Mouse (Mus musculus) CH12.LX (cell line): ENCODE data around the gene Gstp2.
"Not testable (repeated sequence)": the region's sequence is repeated elsewhere in the genome, so short reads cannot be mapped to it uniquely, and the experiment has no call there.

Source experiments
- CHD1 ChIP-seq: IDR thresholded peaks from 2 replicates; pipeline ENCODE4 v1.6.1; 2012; ENCODE audit warnings: low read depth, low read length, improper control_type of control experiment, inconsistent platforms
- CTCF ChIP-seq, 2 experiments: IDR thresholded peaks in 1 of 2; conservative IDR thresholded peaks in 1 of 2; 2 replicates each; pipeline ENCODE4 v1.5.1; 2011 to 2012; ENCODE audit warnings: low read depth in 2 of 2, low read length in 2 of 2, improper control_type of control experiment in 1 of 2, inconsistent platforms in 1 of 2, mild to moderate bottlenecking in 1 of 2, moderate library complexity in 1 of 2
- ELF1 ChIP-seq: IDR thresholded peaks from 2 replicates; pipeline ENCODE4 v1.6.1; 2014; ENCODE audit warnings: low read depth, mild to moderate bottlenecking, inconsistent platforms, low read length, improper control_type of control experiment
- JUND ChIP-seq: conservative IDR thresholded peaks from 2 replicates; pipeline ENCODE4 v1.6.1; 2011; ENCODE audit warnings: low read depth, low read length, improper control_type of control experiment
- MAZ ChIP-seq: IDR thresholded peaks from 2 replicates; pipeline ENCODE4 v1.6.1; 2012; ENCODE audit warnings: low read depth, mild to moderate bottlenecking, inconsistent platforms, low read length, improper control_type of control experiment, moderate library complexity
- MEF2A ChIP-seq: IDR thresholded peaks from 2 replicates; pipeline ENCODE4 v1.6.1; 2014; ENCODE audit warnings: low read depth, mild to moderate bottlenecking, inconsistent platforms, low read length, improper control_type of control experiment, borderline replicate concordance
- MXI1 ChIP-seq: IDR thresholded peaks from 2 replicates; pipeline ENCODE4 v1.6.1; 2011; ENCODE audit warnings: mild to moderate bottlenecking, low read depth, low read length, improper control_type of control experiment
- POLR2A ChIP-seq: IDR thresholded peaks from 2 replicates; pipeline ENCODE4 v1.6.1; 2011; ENCODE audit warnings: low read depth, mild to moderate bottlenecking, improper control_type of control experiment, low read length
- POLR2AphosphoS2 ChIP-seq: IDR thresholded peaks from 2 replicates; pipeline ENCODE4 v1.6.1; 2011; ENCODE audit warnings: low read depth, low read length, improper control_type of control experiment
- SMC3 ChIP-seq: IDR thresholded peaks from 2 replicates; pipeline ENCODE4 v1.6.1; 2011; ENCODE audit warnings: low read depth, low read length, improper control_type of control experiment
- TCF12 ChIP-seq: IDR thresholded peaks from 2 replicates; pipeline ENCODE4 v1.6.1; 2014; ENCODE audit warnings: low read depth, mild to moderate bottlenecking, inconsistent platforms, low read length, improper control_type of control experiment
- USF1 ChIP-seq: IDR thresholded peaks from 2 replicates; pipeline ENCODE4 v1.6.1; 2014; ENCODE audit warnings: low read depth, mild to moderate bottlenecking, inconsistent platforms, low read length, improper control_type of control experiment
- USF2 ChIP-seq: conservative IDR thresholded peaks from 2 replicates; pipeline ENCODE4 v1.6.1; 2011; ENCODE audit warnings: low read depth, low read length, improper control_type of control experiment

DNA sequence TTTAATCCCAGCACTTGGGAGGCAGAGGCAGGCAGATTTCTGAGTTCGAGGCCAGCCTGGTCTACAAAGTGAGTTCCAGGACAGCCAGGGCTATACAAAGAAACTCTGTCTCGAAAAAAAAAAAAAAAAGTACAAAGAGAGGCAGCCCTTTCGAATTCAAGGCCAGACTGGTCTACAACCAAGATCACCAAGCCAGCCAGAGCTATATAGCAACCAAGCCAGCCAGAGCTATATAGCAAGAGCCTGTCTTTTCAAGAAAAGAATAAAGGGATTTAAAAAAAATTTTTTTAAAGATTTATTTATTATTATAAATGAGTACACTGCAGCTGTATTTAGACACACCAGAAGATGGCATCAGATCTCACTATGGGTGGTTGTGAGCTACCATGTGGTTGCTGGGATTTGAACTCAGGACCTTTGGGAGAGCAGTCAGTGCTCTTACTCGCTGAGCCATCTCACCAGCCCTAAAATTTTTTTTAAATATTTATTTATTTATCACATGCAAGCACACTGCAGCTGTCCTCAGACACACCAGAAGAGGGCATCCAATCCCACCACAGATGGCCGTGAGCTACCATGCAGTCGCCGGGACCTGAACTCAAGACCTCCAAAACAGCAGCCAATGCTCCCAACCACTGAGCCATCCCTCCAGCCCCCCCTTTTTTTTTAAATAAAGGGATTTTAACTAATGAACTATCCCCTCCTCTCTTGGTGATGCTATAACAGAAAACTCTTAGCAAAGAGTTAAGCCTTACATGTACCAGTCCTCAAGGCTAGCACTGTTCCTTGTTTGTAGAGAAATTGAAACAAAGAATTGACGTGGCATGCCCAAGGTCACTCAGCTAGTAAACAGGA is 14.4 kb upstream of the Gstp2 start:
- not testable (repeated sequence) for TF ChIP-seq CTCF (conservative IDR thresholded peaks at IDR 0.05 in 1 of 2, IDR thresholded peaks at IDR 0.05 in 1 of 2; ENCODE audit: low read depth in 2 of 2, low read length in 2 of 2); MXI1; JUND; SMC3; POLR2A; USF1; TCF12; CHD1; POLR2AphosphoS2; MAZ; USF2; MEF2A; ELF1
